Mouse (Mus musculus) gastrocnemius, adult 2 months (tissue): ENCODE data around the gene Obscn. TPM values are rescaled to one million over a fixed set of nuclear protein-coding genes. Genes with fewer than 3 reads are reported as not detected.
A peak's percentile ranks its signal among the peaks of the same experiment; 100 is the strongest.

Experiments
- DNase-seq: peaks from one replicate; pipeline ENCODE4 v3.0.0; 2022
- H3K27ac ChIP-seq: fragments of 200-600 bp; 2 replicates; pipeline ENCODE4 v1.8.1; 2022; ENCODE audit warnings: mild to moderate bottlenecking
- H3K4me3 ChIP-seq: fragments of 200-600 bp; 2 replicates; pipeline ENCODE4 v1.8.1; 2022; ENCODE audit warnings: mild to moderate bottlenecking, moderate library complexity
- CTCF ChIP-seq: fragments of 200-600 bp; IDR thresholded peaks from 2 replicates; pipeline ENCODE4 v1.8.1; 2022; ENCODE audit warnings: antibody characterized with exemption, mild to moderate bottlenecking, moderate library complexity
- intact Hi-C: fragments of 180-260 bp; cut with DNase I; formaldehyde crosslinking; loops from one replicate; pipeline ENCODE4 v1.15.1; 2025
- total RNA-seq, 2 experiments: library from RNA; stranded (reverse); gene quantifications; 2 replicates each; pipeline ENCODE4 v1.2.3; 2021

The Obscn gene
- total RNA-seq, 2 experiments from 2014 or later: 1,792 to 1,942 TPM

- Histone ChIP-seq H3K4me3 (peak overlapping the region; percentile 41), H3K27ac (peak overlapping the region; percentile 84)
- no peak for DNase-seq
- TF ChIP-seq CTCF: no peak
- intact Hi-C loops: no loop called here
Observed at GRCm38 (mm10) chr11:58983691-58984341, 152.4 kb downstream of the Obscn start.

DNA sequence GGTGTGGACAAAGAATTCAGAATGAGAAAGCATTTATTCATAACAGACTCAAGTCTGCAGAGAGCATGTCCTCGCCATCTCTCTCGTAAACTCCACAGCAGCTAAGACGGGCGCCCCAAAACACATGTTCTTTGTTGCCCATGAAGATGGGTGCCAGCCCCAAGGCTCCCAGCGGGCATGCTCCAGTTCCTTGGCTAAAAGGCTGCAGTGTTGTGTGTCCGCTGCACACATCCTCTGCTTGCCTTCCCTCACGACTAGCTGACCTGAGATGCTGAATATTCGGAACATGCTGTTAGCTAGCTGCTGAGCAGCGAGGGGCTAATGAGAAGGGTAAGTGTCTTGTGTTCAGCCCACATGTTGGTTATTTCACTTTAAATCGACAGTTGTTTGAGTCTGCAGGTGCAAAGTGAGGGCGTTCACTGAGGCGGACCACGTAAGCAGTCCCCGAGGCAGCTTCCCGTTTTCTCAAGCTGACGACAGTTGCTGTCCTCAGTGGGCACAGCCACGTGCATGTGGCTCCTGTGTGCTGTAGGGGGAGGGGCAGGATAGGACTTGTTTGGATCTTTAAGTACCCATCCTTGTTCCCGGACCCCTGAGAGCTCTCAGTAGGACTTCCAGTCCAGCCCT lies 153.6 kb downstream of the Obscn start:
- TF ChIP-seq CTCF: no peak
- intact Hi-C loops: no loop called here
- Histone ChIP-seq H3K4me3 (peak overlapping the region; percentile 29), H3K27ac (peak overlapping the region; percentile 94)
- DNase-seq: no peak

DNA sequence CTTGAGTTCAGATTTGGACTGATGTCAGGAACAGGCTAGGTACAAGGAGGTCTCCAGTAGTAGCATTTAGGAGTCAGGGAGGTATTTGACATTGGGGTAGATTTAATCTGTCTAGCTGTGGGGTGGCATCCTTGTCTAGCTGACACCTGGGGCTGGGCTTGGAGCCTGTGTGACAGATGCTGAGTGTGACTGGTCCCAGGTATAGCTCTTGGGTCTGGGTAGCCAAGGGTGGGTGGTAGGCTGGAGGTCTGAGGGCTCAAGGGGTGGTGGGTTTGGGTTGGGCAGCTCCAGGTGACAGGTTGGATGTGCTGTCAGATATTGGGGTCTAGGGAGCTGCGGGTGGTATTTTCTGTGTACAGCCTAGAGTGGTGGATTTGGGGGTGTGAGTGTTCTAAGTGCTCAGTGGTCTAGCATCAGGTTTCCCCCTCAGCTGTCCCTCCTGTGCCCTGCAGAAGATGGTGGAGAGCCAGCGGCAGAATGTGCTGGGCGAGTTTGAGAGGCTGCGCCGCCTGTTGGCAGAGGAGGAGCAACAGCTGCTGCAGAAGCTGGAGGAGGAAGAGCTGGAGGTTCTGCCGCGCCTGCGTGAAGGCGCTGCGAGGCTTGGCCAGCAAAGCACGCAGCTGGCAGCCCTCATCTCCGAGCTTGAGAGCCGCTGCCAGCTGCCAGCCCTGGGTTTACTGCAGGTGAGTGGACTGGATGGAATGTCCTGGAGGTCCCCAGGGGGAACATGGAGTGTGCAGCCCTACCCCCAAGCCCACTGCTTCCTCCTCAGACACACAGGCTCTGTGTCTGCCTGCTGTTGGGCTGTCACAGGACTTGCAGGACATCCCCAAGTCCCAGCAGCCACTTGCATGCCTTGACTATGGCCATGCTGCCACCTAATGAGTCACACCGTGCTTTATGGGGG lies 154.4 kb downstream of the Obscn start:
- H3K4me3 ChIP-seq: peak overlapping the region; percentile 29; the same call in 1 of the 2 replicates

DNA sequence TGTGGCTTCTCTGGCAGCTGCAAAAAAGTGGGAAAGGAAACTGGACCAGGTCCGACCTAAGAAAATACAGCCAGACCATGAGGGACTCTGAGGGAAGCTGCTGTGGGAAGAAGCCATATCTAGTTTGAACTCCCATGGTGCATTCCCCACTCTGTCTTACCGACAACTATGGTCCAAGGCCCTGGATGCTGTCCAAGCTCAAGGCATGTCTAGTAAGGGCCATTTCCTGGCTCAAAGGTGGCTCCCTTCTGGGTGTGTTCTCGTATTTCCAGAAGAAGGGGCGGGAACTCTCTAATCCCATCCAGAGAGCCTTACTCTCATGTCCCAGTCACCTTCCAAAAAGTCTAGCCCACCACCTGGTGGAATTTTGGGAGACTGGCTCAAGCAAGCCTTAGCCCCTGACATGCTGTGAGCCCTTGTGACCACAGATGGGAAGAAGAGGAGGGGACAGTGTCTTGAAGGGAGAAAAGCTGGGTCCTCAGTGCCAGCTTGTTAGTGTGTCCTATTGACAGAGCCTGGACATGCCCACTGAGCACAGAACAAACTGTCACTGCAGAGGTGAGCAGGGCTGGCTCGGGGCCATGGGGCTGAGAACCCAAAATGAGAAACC lies 155.7 kb downstream of the Obscn start:
- Histone ChIP-seq H3K4me3 (peak overlapping the region; percentile 85), H3K27ac (peak overlapping the region; percentile 94)
- no peak for DNase-seq
- no peak for TF ChIP-seq CTCF
- intact Hi-C loops: no loop called here

More for the DNA sequence above, 154.4 kb downstream of the Obscn start:
- intact Hi-C loops: no loop called here
- peak; percentile 63 for TF ChIP-seq CTCF
- H3K27ac ChIP-seq: peak overlapping the region; percentile 94
- peak; percentile 93 for DNase-seq

GRCm38 (mm10) chr11:58979661-58980060 lies 156.5 kb downstream of the Obscn start:
- intact Hi-C loops: loop anchor here (10.0 kb wide), 1 partner anchor 215 kb away; the partner anchor contains the start of gene Guk1
- peak overlapping the region; percentile 94 for H3K27ac ChIP-seq
- peak; percentile 74 for DNase-seq
- H3K4me3 ChIP-seq: peak overlapping the region; percentile 85
- no peak for TF ChIP-seq CTCF

GRCm38 (mm10) chr11:58979183-58979582 lies 157.0 kb downstream of the Obscn start:
- TF ChIP-seq CTCF: no peak
- intact Hi-C loops: loop anchor here (10.0 kb wide), 1 partner anchor 216 kb away; the partner anchor contains the start of gene Guk1
- H3K27ac ChIP-seq: peak overlapping the region; percentile 94
- H3K4me3 ChIP-seq: peak overlapping the region; percentile 85
- DNase-seq: no peak

- peak overlapping the region; percentile 85 for H3K4me3 ChIP-seq
- TF ChIP-seq CTCF: no peak
- H3K27ac ChIP-seq: peak overlapping the region; percentile 94
- DNase-seq: no peak
- intact Hi-C loops: loop anchor here (10.0 kb wide), 1 partner anchor 216 kb away; the partner anchor contains the start of gene Guk1
Observed at GRCm38 (mm10) chr11:58978706-58979030, 157.5 kb downstream of the Obscn start.

DNA sequence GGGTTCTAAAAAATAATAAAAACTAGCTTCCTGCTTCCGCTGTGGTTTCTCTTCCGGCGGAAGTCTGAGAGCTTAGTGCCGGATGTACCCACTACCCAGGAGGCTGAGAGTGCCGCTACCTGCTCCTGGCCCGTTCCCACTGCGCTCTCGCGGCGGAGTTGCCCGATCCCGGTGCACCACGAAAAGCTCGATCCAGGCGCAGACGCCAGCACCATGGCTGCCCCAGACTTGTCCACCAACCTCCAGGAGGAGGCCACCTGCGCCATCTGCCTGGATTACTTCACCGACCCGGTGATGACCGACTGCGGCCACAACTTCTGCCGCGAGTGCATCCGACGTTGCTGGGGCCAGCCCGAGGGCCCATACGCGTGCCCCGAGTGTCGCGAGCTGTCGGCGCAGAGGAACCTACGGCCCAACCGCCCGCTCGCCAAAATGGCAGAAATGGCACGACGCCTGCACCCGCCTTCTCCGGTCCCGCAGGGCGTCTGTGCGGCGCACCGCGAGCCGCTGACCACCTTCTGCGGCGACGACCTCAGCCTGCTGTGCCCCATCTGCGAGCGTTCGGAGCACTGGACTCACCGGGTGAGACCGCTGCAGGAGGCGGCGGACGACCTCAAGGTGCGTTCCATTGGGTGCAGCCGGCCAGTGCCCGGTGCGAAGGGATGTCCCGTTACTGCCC lies 158.0 kb downstream of the Obscn start, which contains the start of gene Trim11:
Gene Trim11 (plus strand): TSS at position 67 of the 679 bp plus-strand sequence.
- peak; percentile 75 for DNase-seq
- 0 out of 2 replicates have a peak, but pooled peaks have one; percentile 8 for TF ChIP-seq CTCF
- intact Hi-C loops: loop anchor here (10.0 kb wide), 1 partner anchor 217 kb away; the partner anchor contains the start of gene Guk1

DNA sequence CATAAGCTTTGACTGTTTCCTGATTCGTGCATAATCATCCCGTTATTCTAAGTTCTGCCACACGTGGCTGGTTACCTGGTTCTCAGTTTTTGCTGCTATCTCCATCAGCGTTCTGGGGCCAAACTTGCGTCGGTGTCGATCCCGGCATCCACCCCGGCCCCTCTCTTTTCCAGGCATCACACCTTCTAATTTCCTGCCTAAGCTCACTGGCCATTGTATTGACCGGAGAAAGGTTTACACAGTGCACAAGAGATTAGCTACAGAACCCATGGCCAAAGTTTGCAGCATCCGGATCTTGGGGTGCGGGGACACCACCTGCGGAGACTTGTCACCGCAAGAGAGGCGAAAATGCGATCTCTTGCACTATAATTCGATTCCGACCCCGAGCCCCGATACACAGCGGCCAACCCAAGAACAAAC lies 158.6 kb downstream of the Obscn start:
- TF ChIP-seq CTCF: no peak
- DNase-seq: no peak
- Histone ChIP-seq H3K4me3 (peak overlapping the region; percentile 85), H3K27ac (peak overlapping the region; percentile 94)
- intact Hi-C loops: loop anchor here (10.0 kb wide), 1 partner anchor 217 kb away; the partner anchor contains the start of gene Guk1

More for the DNA sequence above, 158.0 kb downstream of the Obscn start, which contains the start of gene Trim11:
- Histone ChIP-seq H3K4me3 (peak within 1 kb of the TSS; percentile 85), H3K27ac (peak within 1 kb of the TSS; percentile 94)

GRCm38 (mm10) chr11:58977150-58977549 lies 159.1 kb downstream of the Obscn start:
- H3K27ac ChIP-seq: peak overlapping the region; percentile 94
- intact Hi-C loops: loop anchor here (10.0 kb wide), 1 partner anchor 218 kb away; the partner anchor contains the start of gene Guk1
- peak overlapping the region; percentile 85 for H3K4me3 ChIP-seq
- DNase-seq: peak; percentile 62
- no peak for TF ChIP-seq CTCF

DNA sequence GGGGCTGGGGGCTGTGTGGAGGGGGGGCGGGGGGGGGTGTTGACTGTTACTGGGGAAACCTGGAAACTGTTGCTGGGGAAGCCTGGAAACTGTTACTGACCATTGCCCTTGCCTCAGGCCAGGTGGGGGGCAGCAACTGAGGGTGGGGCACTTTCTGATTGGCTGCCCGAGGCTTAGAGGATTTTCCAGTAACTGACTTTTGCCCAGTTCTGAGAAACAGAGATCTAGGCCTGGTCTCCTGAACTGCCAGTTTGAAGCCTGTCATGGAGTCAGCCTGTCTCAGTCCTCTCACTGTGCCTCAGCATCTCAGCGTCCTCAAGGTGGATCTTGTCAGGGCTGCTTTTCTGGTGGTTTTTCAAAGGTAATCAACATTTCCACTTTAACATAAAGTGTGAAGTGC lies 161.8 kb downstream of the Obscn start:
- Histone ChIP-seq H3K27ac (no peak overlapping the region), H3K4me3 (no peak overlapping the region)
- TF ChIP-seq CTCF: no peak
- intact Hi-C loops: loop anchor here (10.0 kb wide), 1 partner anchor 220 kb away; the partner anchor contains the start of gene Guk1
- DNase-seq: peak; percentile 8
